Mouse (Mus musculus) ES-E14 (cell line): Measurements from ENCODE around the gene Adarb2. TPM values are rescaled to one million over a fixed set of nuclear protein-coding genes. Genes with fewer than 3 reads are reported as not detected.

Source experiments
- DNase-seq: peaks from one replicate; pipeline ENCODE4 v3.0.0-alpha.2; 2013; ENCODE audit warnings: low read depth, low spot score
- H3K27ac ChIP-seq: 2 replicates; pipeline ENCODE4 v1.5.1; 2012; ENCODE audit warnings: low read depth, mild to moderate bottlenecking, low read length, moderate library complexity, mixed read lengths; ENCODE audit not compliant: poor library complexity, insufficient read depth, severe bottlenecking
- H3K36me3 ChIP-seq: 2 replicates; pipeline ENCODE4 v1.6.1; 2012; ENCODE audit warnings: mild to moderate bottlenecking, low read length, moderate library complexity, mixed read lengths; ENCODE audit not compliant: control insufficient read depth, poor library complexity, insufficient read depth, severe bottlenecking
- H3K4me1 ChIP-seq, 2 experiments: fragments of 150-350 bp in 1 of 2; sonication (generic) in 1 of 2; 2 replicates each; pipeline ENCODE4 v1.6.1; 2012; ENCODE audit warnings: low read length in 2 of 2, mild to moderate bottlenecking in 1 of 2, mixed read lengths in 1 of 2; ENCODE audit not compliant: control insufficient read depth in 2 of 2, insufficient read depth in 2 of 2, poor library complexity in 1 of 2
- H3K4me3 ChIP-seq, 2 experiments: fragments of 150-350 bp in 1 of 2; sonication (generic) in 1 of 2; 2 replicates each; pipeline ENCODE4 v1.5.1; 2012; ENCODE audit warnings: low read length in 2 of 2, low read depth in 1 of 2, mild to moderate bottlenecking in 1 of 2, mixed read lengths in 1 of 2; ENCODE audit not compliant: insufficient read depth in 1 of 2, poor library complexity in 1 of 2, severe bottlenecking in 1 of 2
- H3K9ac ChIP-seq: 2 replicates; pipeline ENCODE4 v1.6.1; 2012; ENCODE audit warnings: low read depth, mild to moderate bottlenecking, low read length, mixed read lengths; ENCODE audit not compliant: poor library complexity, insufficient read depth, severe bottlenecking
- H3K9me3 ChIP-seq: fragments of 150-350 bp; sonication (generic); 2 replicates; pipeline ENCODE4 v1.6.1; 2012; ENCODE audit warnings: low read depth, mild to moderate bottlenecking, low read length; ENCODE audit not compliant: control insufficient read depth, insufficient read depth
- CHD2 ChIP-seq: IDR thresholded peaks from 2 replicates; pipeline ENCODE4 v1.6.1; 2014; ENCODE audit warnings: mild to moderate bottlenecking, low read depth, low read length, inconsistent platforms
- HCFC1 ChIP-seq: IDR thresholded peaks from 2 replicates; pipeline ENCODE4 v1.6.1; 2012; ENCODE audit warnings: low read length, inconsistent platforms, borderline replicate concordance; ENCODE audit not compliant: insufficient read depth
- MAFK ChIP-seq: IDR thresholded peaks from 2 replicates; pipeline ENCODE4 v1.6.1; 2014; ENCODE audit warnings: mild to moderate bottlenecking, low read depth, low read length, inconsistent platforms; ENCODE audit not compliant: insufficient read depth
- ZC3H11A ChIP-seq: IDR thresholded peaks from 2 replicates; pipeline ENCODE4 v1.6.1; 2012; ENCODE audit warnings: low read depth, mild to moderate bottlenecking, inconsistent platforms, low read length, borderline replicate concordance
- ZNF384 ChIP-seq: IDR thresholded peaks from 2 replicates; pipeline ENCODE4 v1.6.1; 2012; ENCODE audit warnings: low read depth, low read length, inconsistent platforms
- in situ Hi-C, 2 experiments: fragments of 600-800 bp; cut with MboI; formaldehyde crosslinking; loops; one replicate each; pipeline ENCODE4 v1.15.1; 2025; ENCODE audit warnings: low sequenced_read_pairs in 2 of 2, inconsistent platforms in 1 of 2; ENCODE audit not compliant: unreplicated experiment in 2 of 2
- total RNA-seq: library from RNA; depleted of rRNA; stranded (reverse); fragments of 300-350 nt; gene quantifications from 2 replicates; pipeline ENCODE4 v1.2.3, GENCODE M21; 2012; rRNA removed

Gene Adarb2
- 0.27 and 0.42 TPM in 2 replicates for total RNA-seq

- TF ChIP-seq HCFC1: no peak
- no peak for TF ChIP-seq ZNF384
- TF ChIP-seq CHD2: no peak
- TF ChIP-seq ZC3H11A: no peak
- no peak for TF ChIP-seq MAFK
- Histone ChIP-seq H3K4me3 (peak within 1 kb of the TSS; percentile 31 to 36), H3K36me3 (no peaks in the 10 kb centered on the region), H3K27ac (no peak within 1 kb of the TSS), H3K9ac (no peak within 1 kb of the TSS), H3K9me3 (no peaks in the 10 kb centered on the region), H3K4me1 (peaks cover 0 to 2% of the 10 kb centered on the region in 2 experiments; a peak in 1 of 4 replicates)
- in situ Hi-C loops: no loop called here
- DNase-seq: peak; percentile 36
Measured at GRCm38 (mm10) chr13:8202681-8203476, at the start of gene Adarb2. Adarb2 (plus strand) TSS chr13:8202866.

- Histone ChIP-seq H3K9me3 (no peaks in the 10 kb centered on the region), H3K9ac (no peak overlapping the region), H3K36me3 (no peaks in the 10 kb centered on the region), H3K4me1 (no peaks in the 10 kb centered on the region), H3K27ac (no peak overlapping the region), H3K4me3 (no peak overlapping the region)
- in situ Hi-C loops: no loop called here
- DNase-seq: no peak
- TF ChIP-seq HCFC1: no peak
- TF ChIP-seq ZNF384: no peak
- TF ChIP-seq ZC3H11A: no peak
- no peak for TF ChIP-seq MAFK
- no peak for TF ChIP-seq CHD2
Measured at GRCm38 (mm10) chr13:8173800-8174199, 28.9 kb upstream of the Adarb2 start.

DNA sequence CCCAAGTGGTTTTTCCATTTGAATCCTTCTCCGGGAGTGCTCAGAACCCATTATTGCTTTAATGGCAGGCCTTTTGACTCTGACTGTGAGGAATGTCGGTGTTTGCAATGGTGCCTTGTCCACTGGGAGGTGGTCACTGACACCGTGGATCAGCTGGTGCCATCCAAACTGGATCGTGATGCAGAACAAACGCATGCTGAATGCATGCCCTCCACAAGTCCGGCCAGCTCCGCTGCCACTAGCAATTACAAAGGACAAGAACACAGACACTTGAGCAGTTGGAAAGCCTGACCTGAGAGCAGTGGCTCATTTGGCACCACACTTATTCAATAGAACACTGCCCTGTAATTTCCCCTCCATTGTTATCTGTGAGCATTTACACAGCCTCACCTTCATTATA is 10.7 kb upstream of the Adarb2 start:
- H3K9me3 ChIP-seq: no peaks in the 10 kb centered on the region
- peaks cover 0 to 2% of the 10 kb centered on the region in 2 experiments; a peak in 1 of 4 replicates for H3K4me1 ChIP-seq
- no peaks in the 10 kb centered on the region for H3K36me3 ChIP-seq
- H3K4me3 ChIP-seq: no peak overlapping the region
- DNase-seq: no peak
- TF ChIP-seq ZC3H11A (no peak), MAFK (no peak), ZNF384 (no peak), HCFC1 (no peak), CHD2 (no peak)
- in situ Hi-C loops: no loop called here
- H3K9ac ChIP-seq: no peak overlapping the region
- no peak overlapping the region for H3K27ac ChIP-seq

- Histone ChIP-seq H3K4me1 (peaks cover 0 to 2% of the 10 kb centered on the region in 2 experiments; a peak in 1 of 4 replicates), H3K9me3 (no peaks in the 10 kb centered on the region), H3K36me3 (no peaks in the 10 kb centered on the region), H3K9ac (no peak overlapping the region), H3K4me3 (no peak overlapping the region), H3K27ac (no peak overlapping the region)
- DNase-seq: no peak
- in situ Hi-C loops: no loop called here
- TF ChIP-seq ZNF384 (no peak), ZC3H11A (no peak), HCFC1 (no peak), MAFK (no peak), CHD2 (no peak)
Measured at GRCm38 (mm10) chr13:8199186-8199880, 3.3 kb upstream of the Adarb2 start.
